Mouse (Mus musculus) spleen, adult 12 weeks (tissue): ENCODE results near the gene Glis2.
A peak's percentile ranks its signal among the peaks of the same experiment; 100 is the strongest.

ENCODE experiments used
- DNase-seq: peaks from one replicate; pipeline ENCODE4 v3.0.0; 2022; ENCODE audit warnings: low spot score

The Glis2 gene

DNA sequence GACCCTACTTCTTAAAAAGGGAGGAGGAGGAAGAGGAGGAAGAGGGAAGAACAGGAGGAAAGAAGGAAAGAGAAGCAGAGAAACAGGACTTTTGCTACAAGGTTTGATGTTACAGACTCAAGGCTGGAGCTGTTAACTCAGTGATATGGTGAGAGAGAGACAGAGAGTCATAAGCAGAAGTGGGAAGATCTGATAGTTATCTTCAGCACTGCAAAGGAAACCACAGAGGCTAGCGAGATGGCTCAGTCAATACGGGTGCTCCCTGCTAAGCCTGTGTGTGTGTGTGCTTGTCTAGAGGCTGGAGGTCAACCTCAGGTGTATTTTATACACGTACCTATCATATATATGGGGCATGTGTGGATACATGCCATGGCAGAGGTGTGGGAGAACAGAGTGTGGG lies 10.7 kb upstream of the Glis2 start:
- no peak for DNase-seq

DNA sequence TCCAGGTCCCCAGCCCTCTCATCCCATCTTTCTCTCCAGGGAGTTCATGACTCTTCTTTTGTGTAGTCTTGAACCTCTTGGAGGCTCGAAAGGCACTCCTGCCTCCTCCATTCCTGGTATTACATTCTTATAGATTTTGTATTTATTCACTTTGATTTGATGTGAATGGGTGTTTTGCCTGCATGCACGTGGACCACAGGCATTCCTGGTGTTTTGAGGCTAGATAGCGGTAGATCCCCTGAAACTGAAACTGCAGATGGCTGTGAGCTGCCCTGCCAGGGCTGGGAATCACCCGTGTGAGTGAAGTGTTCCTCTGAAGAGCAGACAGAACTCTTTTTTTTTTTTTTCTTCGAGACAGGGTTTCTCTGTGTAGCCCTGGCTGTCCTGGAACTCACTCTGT lies 10.1 kb upstream of the Glis2 start:
- DNase-seq, result no peak

DNA sequence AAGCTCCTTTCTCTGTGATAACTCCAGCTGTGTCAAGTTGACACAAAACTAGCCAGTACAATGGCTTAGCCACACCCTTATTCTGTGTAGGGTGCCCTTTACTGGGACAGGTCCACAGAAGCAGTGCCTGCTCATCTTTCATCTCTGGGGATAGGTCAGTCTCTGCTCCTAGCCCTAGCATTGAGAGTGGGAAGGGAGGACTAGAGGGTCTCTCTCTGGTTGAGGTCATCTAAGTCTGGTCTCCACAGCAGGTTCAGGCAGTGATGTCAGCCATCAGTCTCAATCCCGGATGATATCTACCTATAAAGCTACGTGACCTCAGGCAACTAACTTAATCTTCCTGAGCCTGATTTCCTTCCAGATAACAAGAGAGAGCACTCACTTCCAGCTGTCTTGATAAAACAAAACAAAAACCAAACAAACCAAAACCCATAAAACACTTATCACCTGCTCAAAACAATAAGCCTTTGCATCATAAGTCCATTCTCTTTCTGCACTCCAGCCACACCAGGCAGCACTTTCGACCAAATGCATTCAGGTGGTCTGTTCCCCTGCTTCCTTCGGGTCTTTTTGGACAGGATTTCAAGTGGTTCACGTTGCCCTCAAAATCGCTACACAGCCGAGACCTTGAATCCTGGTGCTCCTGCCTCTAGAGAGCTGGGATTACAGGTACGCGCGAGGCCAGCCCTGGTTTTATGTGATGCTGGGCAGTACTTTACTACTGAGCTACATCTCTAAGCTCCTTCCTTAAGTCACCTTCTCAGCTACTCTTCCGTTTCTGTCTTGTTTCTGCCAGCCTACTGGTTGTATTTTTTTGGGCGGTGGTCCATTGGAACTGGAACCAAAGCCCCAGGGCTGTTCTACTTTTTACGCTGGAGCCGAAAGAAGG lies 8.6 kb upstream of the Glis2 start:
- DNase-seq, result no peak

DNA sequence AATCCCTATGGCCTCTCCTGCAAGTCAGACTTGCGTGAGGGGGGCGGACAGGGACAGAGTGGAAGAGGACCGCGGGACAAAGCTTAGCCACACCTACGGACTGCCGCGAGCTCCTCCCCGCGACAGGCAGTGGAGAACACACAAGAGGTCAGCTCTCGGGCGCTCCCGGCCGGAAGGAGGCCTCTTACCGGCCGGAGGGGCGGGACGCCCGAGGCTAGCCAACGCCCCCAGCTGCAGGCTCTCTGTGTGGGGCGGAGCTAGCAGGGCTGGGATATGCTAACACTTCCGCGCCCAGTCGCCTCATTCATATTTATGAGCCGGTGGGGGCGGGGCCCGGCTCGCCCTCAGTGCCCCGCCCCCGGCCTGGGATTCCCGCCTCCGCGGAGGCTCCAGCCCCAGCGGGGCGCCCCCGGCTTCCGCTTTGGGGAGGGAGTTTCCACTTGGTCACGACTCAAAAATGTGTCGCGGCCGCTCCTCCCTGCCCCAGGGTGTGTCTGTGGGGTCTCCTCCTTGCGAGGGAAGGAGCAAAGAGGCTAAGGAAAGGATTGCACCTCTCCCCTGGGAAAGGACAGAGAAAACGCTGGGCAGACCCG lies 7.9 kb upstream of the Glis2 start:
- peak; percentile 87 for DNase-seq

DNA sequence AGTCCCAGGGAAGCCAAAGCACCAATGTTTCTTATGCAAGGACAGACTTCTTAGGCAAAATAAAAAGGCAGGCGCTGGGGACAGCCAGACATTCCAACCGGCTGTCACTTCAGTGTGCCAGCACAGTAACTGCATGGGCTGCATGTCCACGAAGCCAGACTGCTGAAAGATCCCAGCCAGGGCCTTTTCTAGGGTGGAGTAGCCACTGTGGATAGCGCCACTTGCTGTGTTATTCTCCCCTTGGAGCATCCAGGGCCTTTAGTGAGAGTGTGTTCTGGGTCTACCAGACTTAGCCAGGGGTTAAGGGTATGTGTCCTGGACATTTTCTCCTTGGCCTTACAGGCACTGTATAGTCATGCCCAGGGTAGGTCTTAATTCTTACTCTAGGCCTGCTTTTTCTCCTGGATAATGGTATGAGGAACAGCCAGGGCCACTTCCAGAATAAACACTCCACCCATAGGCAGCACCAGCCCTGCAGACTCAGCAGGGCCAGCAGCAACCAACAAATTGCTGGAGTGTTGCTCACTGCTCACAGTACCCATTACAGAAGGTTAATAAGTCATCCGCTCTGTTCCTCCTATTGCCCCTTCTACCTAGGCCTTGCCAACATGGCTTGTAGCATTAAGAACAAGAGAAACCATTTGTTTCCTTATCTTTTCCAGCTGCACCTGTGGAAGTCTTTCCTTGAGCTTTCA lies 6.8 kb upstream of the Glis2 start:
- DNase-seq, result no peak

- no peak for DNase-seq
Observed at GRCm38 (mm10) chr16:4590236-4590635, 4.3 kb upstream of the Glis2 start.

DNA sequence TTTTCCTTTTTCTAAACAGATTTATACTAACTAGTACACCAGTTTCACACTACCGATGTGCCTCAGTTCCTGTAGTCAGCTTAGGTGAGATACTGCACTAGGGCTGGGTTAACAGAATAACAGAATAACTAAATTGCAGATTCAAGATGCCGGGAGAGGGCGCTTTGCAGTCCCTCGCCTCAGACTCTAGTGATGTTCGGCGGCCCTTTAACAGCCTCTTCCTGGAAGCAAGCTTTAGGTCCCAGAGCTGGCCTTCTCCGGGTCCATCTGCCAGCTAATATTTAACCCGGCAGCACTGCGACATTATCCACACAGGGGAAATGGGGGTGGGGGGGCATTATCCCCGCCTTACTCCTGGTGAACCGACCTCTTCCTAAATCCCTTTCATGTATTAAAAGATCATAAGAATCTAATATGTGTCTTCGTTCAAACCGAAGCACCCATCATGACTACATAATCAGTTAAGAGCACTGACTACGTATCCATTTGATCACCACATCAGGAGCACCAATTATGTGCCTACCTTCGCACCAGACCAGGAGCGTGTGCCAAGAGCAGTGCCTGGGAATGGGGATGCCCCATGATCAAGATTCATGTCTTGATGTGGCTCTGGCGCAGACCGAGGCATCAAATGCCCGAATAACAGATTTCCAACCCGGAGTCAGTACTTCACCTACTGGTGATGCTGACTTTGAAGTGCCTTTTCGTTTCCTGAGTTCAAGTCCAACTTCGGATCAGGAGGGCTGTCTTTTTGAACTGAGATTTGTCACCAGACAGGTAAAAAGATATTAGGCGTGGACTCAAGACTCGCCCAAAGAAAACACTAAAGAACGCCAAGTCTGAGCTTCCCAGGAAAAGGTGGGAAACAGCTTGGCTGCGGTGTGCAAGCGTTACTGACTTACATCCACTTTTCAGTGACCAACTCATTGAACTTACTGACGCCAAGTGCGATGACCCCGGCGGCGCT lies 1.3 kb upstream of the Glis2 start:
- DNase-seq, result no peak

- no peak for DNase-seq
Observed at GRCm38 (mm10) chr16:4594814-4595526, 457 bp downstream of the Glis2 start.

- no peak for DNase-seq
Observed at GRCm38 (mm10) chr16:4595527-4595963, 1.0 kb downstream of the Glis2 start.

DNA sequence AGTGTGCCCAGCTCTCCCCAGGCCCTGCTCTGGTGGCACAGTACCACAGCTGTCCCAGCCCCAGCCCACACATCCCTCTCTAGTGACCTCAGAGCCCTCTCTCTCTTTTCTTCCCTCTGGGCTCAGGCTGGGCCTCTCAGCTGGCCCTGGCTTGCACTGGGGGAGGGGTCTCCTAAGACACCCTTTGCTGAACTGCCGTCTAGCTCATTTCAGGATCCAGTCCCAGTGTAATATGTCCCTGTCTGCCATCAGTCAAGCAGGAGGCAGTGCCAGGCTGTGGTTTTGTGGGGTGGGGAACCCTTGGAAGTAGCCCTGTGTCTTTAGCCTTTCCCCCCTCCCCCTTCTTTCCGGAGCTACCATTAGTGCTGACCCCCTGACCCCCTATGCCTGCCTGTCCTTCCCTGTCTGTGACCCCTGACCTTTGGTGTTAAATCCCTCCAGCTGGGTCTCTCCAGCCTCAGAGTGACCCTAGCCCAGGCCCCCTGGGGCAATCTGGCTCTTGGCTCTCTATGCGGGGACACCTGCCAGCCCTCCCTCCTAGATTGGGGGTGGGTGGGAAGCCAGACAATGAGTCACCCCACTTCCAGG lies 1.7 kb downstream of the Glis2 start:
- no peak for DNase-seq

- no peak for DNase-seq
Observed at GRCm38 (mm10) chr16:4596836-4597235, 2.3 kb downstream of the Glis2 start.

DNA sequence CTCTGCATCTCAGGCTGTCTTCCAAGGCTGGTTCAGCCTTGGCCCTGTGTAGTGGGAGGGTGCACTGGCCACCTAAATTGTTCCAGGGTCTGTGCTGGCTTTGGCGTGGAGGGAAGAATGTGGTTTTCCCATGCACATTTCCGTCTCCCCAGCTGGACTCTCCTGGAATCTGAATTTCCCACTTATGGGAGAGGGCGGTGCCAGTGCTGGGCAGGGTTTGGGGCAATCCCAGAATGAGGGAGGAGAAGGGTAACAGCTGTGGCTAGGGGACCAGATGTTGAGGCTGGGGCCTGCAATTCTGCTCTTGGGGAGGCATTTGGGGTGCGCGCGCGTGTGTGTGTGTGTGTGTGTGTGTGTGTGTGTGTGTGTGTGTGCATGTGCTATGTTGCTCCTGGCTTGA lies 2.8 kb downstream of the Glis2 start:
- no peak for DNase-seq

- no peak for DNase-seq
Observed at GRCm38 (mm10) chr16:4598041-4598440, 3.5 kb downstream of the Glis2 start.

GRCm38 (mm10) chr16:4598891-4599543 lies 4.5 kb downstream of the Glis2 start:
- no peak for DNase-seq

DNA sequence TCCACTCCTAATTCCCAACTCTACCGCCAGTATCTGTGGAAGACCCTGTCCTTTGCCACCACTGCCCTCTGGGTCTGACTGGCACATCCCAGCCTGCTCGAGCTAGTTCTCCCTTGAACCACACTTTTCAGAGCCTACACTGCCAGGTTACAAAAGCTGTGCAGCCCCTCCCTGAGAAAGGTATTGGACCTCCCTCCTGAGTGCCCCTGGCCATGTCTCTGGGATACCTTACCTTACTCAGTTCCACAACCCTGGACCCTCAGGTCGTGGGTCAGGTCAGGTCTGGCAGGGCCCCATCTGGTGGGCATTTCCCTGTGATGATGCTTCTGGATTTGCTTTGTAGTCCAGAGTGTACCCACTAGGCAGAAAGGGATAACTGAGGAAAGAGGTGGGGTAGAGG lies 5.1 kb downstream of the Glis2 start:
- no peak for DNase-seq

DNA sequence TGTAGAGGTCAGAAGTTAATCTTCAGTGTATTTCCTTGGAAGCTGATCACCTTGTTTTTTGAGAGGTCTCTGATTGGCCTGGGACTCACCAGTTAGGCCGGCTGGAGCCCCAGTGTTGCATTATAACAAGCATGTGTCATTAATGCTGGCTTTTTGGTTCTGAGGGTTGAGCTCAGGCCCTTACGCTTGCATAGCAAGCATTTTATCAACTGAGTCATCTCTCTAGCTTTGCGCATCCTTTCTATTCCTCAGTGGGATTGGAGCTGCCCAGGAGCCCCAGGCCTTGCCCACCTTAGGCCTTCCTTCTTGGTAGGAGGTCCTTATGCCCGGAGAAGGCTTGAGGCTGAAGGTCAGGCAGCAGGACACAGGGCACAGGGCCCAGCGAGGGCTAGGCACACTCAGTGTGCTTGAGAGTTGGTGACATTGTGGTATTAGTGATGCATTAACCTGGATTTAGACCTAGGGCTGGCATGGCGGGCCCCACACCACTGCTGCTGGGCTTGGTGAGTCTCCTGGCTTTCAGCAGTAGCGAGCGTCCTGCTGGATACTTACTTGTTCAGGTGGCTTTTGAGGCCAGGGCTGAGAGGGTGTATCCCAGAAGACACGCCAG lies 6.3 kb downstream of the Glis2 start:
- DNase-seq, result no peak

GRCm38 (mm10) chr16:4602189-4602588 lies 7.7 kb downstream of the Glis2 start:
- no peak for DNase-seq

- no peak for DNase-seq
Observed at GRCm38 (mm10) chr16:4602766-4603452, 8.4 kb downstream of the Glis2 start.

- no peak for DNase-seq
Observed at GRCm38 (mm10) chr16:4603453-4603837, 8.9 kb downstream of the Glis2 start.
